Mouse (Mus musculus): ENCODE measurements around the gene Baat.

DNA sequence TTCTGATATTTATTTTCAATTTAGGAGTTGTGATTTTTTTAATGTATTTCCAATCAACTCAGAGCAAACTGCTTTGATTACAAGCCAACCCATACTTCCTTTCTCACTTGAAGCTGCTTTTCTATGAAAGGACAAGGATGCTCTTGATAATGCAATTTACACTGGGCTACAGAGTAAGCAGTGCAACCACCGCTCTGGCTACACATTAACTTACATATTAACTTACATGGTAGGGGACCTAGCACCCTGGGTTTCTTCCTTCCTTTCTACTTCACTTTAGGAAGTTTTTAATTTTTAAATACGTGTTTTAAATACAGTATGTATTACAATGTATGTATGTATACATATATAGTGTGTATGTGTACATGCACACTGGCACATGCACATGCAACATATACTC, 2.8 kb upstream of the Baat start:
- TF ChIP-seq CTCF (conservative IDR thresholded peaks at IDR 0.05; ENCODE audit: insufficient read depth, insufficient read length, low read depth, low read length): no peak
- TF ChIP-seq POLR2A (IDR thresholded peaks at IDR 0.05; ENCODE audit: low read depth, low read length): no peak
